Mouse (Mus musculus) lung, adult 18-20 months (tissue): ENCODE data around the gene Mdm4.
"Not testable (repeated sequence)": the region's sequence is repeated elsewhere in the genome, so short reads cannot be mapped to it uniquely, and the experiment has no call there.

Source experiments
- DNase-seq, 2 experiments: peaks; one replicate each; pipeline ENCODE4 v3.0.0; 2022; ENCODE audit warnings: mixed read lengths in 2 of 2

The Mdm4 gene

DNA sequence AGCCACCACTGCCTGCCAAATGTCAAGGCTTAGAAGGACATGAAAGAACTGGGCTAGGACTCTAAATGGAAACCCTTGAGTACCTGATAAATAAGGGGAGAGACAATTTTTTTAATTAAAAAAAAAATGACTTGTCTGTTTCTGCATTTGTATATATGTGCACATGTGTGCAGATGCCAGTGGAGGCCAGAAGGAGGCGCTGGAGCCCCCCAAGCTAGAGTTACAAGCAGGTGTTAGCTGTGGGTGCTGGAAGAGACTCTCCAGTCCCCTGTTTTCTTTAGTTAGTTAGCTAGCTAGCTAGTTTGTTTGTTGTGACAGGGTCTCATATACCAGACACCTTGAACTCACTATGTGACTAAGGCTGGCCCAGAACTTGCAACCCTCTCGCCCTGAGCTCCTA, 21.5 kb upstream of the Mdm4 start:
- no peak for DNase-seq

DNA sequence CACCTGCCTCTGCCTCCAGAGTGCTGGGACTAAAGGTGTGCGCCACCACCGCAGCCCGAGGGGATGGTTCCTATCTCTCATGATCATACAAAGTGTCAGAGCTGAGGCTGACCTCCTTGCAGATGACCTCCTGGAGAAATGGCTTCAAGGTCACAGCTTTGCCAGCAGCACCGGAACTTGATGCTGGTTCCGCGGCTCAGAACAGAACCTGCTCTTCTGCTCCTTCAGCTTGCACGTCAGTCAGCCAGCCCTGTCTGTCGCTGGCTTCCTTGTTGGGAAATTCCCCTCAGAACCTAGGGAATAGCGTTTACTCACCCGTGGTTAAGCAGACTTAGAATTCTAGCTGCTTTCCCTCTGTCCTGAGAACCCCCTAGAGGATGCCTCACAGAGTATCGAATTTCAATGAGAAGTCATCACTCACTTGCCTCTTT, 19.7 kb upstream of the Mdm4 start:
- DNase-seq, result no peak

DNA sequence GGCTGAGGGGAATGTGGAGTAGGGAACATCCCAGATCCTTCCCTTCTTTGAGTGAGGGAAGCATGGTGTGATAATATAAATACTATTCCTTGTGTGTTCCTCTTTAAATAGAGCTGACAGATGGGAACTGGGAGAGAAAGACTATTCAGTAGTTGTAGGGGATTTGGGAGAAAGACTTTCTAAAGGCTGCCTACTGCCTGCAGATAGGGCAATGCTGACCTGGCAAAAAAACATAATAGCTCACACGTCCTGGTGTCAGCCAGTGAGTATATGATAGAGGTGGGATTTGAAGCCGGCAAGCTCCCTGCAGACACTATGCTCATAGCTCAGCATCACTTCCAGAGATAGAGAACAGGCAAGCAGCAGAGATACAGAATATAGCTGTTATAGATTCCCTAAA, 18.3 kb upstream of the Mdm4 start:
- no peak for DNase-seq

DNA sequence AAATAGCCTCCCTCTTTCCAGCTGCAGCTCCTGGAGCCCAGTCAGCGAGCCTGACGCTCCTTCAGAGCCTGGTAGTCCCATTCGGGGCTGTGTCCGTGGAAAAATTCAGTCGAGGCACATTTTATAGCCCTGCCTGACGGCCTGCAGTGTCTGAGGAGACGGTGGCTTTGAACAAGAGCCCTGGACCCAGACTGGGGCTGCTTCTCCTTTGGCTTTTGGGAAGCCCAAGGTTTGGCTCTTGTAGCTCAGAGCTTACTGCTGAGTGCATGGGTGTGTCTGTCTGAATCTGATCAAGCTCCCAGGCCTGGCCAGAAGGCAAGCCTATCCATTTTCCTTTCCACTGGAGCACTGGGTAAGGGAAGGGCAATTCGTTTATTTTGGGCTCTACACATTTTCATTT, 17.2 kb upstream of the Mdm4 start:
- no peak for DNase-seq

DNA sequence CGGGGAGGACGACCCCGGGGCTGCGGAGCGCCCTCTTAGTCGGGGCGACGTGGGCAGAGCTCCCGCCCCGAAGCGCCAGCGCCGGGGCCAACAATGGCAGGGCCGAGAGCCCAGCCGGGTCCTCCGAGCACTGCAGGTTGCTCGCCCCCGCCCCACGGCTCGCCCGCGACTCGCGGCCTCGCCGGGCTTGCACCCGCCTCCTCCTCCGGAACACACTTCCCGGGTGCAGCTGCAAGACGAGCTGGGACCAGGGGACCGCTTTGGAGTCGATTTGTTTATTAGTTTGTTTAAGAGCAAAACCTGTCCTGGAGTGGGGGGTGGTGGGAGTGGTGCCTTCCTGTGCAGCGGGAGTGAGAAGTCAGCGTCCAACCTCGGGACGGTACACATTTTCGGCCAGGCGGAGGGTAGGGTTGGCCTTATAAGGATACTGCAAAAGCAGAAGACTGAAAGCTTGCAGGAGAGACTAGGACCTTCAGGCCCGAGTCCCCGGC, 16.1 kb upstream of the Mdm4 start:
- DNase-seq, result no peak

DNA sequence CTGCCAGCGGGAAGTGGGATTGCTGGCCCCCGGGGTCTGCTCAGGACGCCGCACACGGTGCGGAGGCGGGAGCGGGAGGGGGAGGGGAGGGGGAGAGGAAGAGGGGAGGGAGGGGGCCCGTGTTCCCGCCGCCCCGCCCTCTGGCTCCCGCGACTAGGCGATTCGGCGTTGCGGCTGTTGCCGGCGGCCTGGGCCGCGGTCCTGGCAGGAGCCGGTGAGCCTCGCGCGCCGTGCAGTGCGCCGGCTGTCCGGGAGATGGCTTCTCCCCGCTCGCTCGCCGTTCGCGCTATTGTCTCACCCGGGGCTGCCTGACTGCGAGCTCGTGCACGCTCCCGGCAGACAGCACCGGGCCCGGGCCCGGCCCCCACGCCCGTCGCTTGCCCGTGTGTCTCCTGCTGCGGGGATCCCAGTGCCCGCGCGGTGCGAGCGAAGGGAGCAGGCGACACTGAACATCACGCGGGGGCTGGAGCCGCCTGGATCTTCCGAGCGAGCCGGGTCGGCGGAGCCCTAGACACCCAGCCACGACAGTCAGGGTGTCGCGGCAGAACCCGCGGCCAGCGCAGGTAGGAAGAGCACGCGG, 15.6 kb upstream of the Mdm4 start:
- peak; percentile 78 to 84 for DNase-seq

DNA sequence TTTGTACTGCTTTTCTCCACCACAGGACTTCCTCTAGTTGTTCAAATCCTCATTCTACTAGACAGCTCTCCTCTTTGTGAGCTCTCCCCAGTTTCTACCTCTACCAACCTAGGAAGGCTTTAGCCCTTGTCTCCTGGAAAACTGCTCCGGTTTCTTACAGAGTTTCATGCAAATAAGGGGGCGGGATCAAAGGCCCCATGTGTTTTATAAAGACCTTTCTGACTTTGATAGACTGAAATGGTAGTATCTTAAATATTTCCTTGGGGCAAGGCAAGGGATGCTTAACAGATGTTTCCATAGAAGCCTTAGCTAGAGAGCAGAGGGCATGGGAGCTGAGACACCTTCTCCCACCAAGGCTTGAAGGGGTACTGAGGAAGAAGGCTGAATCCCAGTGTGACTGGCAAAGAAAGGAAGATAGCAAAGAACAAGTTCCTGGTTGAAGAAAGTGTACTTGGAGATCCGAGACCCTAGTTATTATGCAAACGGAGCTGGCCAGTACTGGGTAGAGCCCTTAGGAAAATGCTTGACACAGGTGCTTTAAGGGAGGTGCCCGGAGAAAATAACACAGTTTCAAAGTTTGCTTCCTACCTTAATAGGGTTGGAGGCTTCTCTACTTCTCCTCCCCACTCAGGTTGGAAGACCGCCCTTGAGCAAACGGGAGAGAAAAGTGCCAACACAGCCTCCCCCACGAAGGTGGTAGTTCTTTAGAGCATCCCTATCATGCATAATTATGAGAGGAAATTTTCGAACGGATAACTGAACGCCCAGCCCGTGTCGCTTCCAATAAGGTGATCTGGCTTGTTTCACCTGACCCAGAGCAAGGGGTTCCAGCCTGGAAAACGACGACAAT, 14.9 kb upstream of the Mdm4 start, which contains the start of gene Pik3c2b:
Pik3c2b (plus strand) TSS at position 657 of the 850 bp plus-strand sequence.
- DNase-seq, result no peak

DNA sequence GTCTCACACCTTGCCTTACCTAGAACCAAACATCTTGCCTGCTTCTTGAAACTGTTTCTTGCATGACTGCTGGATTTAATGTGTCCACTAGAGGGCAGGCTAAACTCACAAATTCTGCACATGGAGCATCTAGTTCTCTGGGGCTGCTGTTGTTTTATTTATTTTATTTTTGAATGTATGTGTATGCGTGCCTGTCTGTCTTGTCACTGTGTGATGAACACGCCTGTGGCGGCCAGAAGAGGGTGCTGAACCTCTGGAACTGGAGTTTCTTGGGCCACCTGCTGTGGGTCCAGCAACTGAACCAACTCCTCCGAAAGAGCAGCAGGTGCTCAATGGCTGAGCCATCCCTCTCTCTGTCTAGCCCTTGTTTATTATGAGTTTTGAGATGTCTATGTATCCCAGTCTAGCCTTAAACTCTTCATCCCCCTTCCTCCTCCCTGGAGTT, 9.2 kb upstream of the Mdm4 start:
- DNase-seq, result peak; percentile 30 to 64

DNA sequence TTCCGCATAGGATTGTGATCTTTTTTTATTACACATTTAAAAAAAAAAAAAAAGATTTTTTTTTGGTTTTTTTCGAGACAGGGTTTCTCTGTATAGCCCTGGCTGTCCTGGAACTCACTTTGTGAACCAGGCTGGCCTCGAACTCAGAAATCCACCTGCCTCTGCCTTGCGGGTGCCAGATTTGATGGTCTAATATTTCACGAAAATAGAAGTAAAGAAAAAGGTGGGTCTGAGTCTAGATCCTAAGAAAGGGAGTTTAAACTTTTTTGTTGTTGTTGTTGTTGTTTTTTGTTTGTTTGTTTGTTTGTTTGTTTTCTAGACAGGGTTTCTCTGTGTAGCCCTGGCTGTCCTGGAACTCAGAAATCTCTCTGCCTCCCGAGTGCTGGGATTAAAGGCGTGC, 4.3 kb upstream of the Mdm4 start:
- DNase-seq, result not testable (repeated sequence)

DNA sequence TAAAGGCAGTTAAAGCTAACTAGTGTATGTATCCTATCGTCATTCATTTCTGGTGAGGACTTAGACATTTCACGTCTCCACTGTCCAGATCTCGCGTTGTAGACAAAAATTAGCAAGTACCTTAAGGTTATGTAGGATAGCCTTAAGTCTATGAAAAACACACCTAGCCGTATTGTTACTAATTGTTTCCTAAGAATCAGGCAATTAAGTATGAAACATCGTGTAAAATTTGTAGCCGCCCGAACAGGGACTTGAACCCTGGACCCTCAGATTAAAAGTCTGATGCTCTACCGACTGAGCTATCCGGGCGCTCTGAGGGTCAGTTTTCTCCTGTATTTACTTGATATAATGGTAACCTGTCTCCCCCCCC, 3.7 kb upstream of the Mdm4 start:
- DNase-seq, result peak; percentile 51 to 57

DNA sequence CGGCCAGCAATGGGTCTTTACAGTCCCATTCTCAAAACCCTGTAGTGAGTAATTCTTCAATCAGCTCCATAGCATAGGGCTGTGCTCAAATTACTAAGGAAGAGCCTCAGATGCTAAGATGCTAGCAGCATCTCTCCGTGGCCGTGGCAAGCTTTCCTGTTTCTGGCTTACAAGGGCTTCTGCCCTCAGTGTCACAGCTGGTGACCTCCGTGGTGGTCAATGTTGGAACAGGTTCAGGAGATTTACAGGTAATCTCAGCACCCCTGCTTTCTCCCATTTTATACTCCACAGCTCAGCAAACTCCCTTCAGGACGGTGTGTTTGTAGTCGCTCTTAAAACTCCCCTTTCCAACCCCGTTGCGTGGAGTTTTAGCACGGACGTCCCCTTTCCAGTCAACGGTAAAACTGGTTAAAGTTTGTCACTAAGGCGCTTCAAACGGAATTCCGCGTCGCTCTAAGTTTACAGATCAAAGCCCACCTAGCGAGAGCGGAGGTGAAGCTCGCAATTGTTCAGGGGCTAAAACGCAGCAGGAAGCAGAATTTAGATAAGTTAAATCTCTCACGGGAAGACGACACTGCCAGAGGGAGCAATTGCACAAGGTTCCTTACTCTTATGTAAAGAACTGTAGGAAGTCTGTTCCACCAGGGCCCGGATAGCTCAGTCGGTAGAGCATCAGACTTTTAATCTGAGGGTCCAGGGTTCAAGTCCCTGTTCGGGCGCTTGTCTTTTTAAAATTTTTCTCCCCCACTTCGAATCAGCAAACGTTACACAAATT, 3.1 kb upstream of the Mdm4 start:
- peak; percentile 60 to 72 for DNase-seq

DNA sequence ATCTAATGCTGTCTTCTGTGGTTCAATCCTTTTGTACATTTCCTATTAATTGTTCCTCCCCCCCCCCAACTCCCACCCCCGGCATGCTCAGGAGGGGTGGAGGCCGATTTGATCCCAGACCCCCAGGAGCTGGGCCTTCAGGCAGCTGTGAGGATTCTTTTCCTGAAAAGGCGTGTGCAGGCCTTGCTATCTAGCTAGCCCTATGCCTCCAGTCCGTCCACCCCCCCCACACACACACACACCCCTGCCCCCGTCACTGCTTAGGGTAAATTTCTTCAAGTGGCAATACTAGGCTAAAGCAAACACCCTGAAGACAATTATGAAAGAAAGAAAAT, 2.6 kb upstream of the Mdm4 start:
- no peak for DNase-seq

DNA sequence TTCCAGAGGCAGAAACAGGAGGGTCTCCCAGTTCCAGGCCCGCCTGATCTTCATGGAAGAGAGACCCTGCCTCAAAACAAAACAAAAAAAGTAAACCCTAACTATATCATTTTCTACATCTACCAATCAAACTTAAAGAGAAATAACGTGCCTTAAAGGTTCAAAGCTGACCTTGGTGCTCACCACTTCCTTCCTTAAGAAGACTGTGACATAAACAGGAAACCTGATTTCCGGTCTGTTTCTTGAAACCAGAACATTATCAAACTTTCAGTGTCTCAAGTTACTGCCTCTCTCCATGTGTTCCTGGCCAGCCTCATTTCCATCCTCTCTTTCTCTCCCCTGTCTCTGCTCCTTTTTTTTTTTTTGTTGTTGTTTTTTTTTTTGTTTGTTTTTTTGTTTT, 617 bp downstream of the Mdm4 start:
- no peak for DNase-seq

DNA sequence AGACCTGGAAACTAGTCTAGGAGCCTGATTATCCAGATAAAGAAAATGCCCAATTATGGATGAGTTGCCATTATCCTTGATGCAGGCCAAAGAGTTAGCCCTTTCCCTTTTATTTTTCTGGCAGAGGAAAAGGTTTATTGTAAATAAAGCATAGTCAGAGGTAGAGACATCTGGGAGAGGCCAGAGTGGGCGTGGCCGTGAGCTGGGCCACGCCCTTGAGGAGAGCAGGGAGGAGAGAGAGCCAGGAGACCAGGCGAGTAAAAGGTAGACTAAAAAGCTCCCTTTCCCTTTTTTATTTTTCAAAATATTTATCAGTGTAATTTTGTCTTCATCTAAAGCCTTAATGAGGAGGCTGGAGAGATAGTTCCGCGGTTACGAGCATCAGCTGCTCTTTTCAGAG, 2.4 kb downstream of the Mdm4 start:
- DNase-seq, result no peak

DNA sequence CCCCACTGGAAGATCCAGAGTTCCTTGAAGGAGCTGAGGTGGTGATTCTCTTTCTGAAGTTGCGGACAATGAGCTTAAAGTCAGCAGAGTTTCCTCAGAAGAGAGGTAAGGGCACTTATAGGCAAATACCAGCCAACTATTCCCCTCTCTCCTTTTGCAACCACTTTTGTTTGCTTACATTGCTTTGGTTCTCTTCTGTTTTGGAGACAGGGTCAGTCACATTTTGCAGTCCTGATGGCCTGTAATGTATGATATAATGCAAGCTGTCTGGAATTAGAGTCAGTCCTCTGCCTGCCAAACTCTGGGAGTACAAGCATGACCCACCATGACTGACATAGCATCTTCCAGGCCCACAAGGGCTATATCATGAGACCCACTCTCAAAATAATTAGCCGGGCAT, 3.2 kb downstream of the Mdm4 start:
- DNase-seq, result no peak

DNA sequence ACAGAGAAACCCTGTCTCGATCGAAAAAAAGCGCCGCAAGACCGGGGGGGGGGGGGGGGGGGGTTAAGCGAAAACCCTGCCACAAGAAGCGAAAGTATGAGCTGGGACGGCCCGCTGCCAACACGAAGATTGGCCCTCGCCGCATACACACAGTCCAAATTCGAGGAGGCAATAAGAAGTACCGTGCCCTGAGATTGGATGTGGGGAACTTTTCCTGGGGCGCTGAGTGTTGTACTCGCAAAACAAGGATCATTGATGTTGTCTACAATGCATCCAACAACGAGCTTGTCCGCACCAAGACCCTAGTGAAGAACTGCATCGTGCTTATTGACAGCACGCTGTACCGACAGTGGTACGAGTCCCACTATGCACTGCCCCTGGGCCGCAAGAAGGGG, 4.6 kb downstream of the Mdm4 start:
- peak in 1 of 2 experiments; percentile 11 for DNase-seq

DNA sequence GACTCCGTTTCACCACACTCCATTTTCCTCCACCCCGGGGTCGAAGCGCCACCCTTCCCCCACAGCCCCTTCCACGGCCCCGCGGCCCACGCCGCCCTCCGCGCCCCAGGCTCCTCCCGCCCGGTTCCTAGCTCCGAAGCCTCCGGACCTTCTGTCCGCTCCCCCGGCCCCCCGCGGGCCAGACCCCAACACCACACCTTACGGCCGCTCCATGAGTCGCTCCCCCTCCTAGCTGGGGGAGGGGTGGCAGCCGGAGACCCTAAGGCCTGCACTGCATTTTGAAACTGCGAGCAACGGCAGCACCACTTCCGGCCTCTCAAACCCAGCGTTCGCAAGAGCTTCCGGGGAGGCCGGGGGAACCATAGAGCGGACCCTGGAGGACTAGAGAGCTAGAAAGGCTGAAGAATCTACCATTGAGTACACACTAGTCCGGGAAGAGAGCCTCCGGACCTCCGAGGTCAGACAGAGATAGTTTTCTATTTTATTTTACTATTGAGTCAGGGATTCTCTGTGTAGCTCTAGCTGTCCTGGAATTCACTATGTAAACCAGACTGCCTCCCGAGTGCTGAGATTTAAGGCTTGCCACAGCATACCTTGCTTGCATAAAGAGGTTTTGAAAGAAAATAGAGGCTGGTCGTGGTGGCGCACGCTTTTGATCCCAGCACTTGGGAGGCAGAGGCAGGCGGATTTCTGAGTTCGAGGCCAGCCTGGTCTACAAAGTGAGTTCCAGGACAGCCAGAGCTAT, 5.1 kb downstream of the Mdm4 start:
- peak; percentile 89 to 91 for DNase-seq

DNA sequence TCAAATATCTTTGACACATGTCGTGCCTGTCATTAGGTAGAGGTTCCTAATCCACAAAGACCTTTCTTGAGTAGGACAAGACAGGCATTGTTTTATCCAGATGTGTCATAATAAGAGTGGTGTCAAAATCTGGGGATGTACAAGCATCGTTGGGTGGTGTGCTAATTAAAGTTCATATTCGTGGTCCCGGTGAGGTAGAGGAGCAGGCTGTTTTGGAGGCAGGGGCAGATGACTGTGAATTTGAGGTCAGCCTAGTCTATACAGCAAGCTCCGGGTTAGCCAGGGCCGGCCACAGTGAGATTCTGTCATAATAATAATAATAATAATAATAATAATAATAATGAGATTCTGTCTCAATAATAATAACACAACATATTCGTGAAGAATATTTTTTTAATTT, 5.9 kb downstream of the Mdm4 start:
- DNase-seq, result no peak

DNA sequence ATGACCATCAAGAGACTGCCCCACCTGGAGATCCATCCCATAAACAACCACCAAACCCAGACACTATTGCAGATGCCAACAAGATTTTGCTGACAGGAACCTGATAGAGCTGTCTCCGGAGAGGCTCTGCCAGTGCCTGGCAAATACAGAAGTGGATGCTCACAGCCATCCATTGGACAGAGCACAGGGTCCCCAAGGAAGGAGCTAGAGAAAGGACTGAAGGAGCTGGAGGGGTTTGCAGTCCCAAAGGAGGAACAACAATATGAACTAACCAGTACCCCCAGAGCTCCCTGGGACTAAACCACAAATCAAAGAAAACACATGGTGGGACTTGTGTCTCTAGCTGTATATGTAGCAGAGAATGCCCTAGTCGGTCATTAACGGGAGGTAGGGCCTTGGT, 6.6 kb downstream of the Mdm4 start:
- DNase-seq, result not testable (repeated sequence)

DNA sequence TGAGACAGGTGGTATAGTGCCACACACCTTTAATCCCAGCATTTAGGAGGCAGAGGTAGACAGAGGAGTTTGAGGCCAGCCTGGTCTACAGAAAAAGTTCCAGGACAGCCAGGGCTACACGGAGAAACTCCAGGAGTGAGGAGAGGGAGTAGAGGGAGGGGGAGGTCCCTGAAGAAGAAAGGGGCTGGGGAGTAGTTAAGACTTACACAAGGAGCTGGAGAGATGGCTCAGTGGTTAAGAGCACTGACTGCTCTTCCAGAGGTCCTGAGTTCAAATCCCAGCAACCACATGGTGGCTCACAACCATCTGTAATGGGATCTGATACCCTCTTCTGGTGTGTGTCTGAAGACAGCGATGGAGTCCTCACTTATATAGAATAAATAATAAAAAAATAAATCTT, 8.4 kb downstream of the Mdm4 start:
- not testable (repeated sequence) for DNase-seq

DNA sequence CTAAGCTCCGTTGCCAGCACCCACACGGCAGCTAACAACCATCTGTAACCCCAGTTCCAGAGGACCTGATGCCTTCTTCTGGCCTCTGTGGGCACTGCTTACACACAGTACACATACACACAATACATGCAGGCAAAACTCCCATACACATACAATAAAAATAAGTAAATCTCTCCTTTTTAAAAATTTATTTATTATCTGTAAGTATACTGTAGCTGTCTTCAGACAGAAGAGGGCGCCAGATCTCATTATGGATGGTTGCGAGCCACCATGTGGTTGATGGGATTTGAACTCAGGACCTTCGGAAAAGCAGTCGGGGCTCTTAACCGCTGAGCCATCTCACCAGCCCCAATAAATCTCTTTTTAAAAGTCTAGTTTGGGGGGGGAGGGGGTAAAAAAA, 9.0 kb downstream of the Mdm4 start:
- DNase-seq, result no peak

DNA sequence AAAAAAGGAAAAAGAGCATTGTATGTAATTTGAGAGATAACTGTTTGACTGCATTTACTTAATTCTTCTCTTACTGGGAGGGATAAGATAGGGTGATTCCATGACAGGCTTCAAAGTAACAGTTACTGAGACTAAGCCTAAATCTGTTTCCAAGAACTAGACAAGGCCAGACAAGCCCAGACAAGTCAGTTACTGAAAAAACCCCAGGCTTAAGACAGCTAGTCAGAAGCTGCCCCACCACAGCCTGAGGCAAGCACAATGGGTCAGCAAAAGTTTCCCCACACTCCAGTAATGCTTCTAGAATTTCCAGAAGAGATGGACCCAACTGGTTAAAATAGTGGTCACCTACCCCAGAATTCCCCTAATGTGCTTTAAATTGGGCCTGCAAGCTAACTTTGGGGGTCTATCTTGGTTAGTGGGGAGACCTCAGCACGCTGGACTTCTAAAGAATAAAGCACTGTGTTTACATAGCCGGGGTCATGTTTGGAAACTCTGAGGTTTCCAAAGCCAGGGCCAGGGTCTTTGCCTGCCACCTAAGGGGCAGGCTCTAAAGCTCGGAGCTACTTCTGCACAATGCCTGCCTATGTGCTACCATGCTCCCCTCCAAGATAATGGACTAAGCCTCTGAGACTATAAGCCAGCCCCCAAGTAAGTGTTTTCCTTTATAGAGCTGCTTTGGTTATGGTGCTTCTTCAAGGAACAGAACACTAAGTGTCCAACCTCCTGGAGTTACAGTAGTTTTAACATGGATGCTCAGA, 10.0 kb downstream of the Mdm4 start:
- DNase-seq, result no peak
